Mouse (Mus musculus) embryonic facial prominence, embryonic 10.5 days (tissue): ENCODE measurements around the gene Scgb1b2. TPM values are rescaled to one million over a fixed set of nuclear protein-coding genes. Genes with fewer than 3 reads are reported as not detected.

Experiments used
- DNase-seq: peaks from one replicate; pipeline ENCODE4 v3.0.0-alpha.2; 2017; ENCODE audit warnings: low spot score
- H3K27ac ChIP-seq: fragments of 300-500 bp; sonication (generic); replicated peaks from 2 replicates; pipeline ENCODE4 v1.5.1; 2016; ENCODE audit warnings: mild to moderate bottlenecking
- H3K27me3 ChIP-seq: fragments of 300-500 bp; sonication (generic); replicated peaks from 2 replicates; pipeline ENCODE4 v1.6.1; 2016; ENCODE audit warnings: low read depth, mild to moderate bottlenecking; ENCODE audit not compliant: poor library complexity, severe bottlenecking
- H3K36me3 ChIP-seq: fragments of 300-500 bp; sonication (generic); replicated peaks from 2 replicates; pipeline ENCODE4 v1.6.1; 2016; ENCODE audit warnings: mild to moderate bottlenecking, moderate library complexity
- H3K4me1 ChIP-seq: fragments of 300-500 bp; sonication (generic); 2 replicates; pipeline ENCODE4 v1.6.1; 2016
- H3K4me3 ChIP-seq: fragments of 300-500 bp; sonication (generic); 2 replicates; pipeline ENCODE4 v1.5.1; 2016; ENCODE audit warnings: mild to moderate bottlenecking, moderate library complexity
- H3K9me3 ChIP-seq: fragments of 300-500 bp; sonication (generic); 2 replicates; pipeline ENCODE4 v1.6.1; 2016; ENCODE audit warnings: mild to moderate bottlenecking
- WGBS: fragments of 180-500 bp; shearing (Covaris S2); methylation state at CpG from one replicate; pipeline ENCODE4 v1.1.7; 2016; 5-methylcytosine and 5-hydroxymethylcytosine counted together
- polyA plus RNA-seq: library from polyadenylated mRNA; unstranded; fragments of >200 nt; fragmentation: Nextera tagmentation; extraction: Ambion mirVana; gene quantifications from 2 replicates; pipeline ENCODE4 v1.2.1, GENCODE M21; 2016

Gene Scgb1b2
- not detected in 2 replicates for polyA plus RNA-seq

DNA sequence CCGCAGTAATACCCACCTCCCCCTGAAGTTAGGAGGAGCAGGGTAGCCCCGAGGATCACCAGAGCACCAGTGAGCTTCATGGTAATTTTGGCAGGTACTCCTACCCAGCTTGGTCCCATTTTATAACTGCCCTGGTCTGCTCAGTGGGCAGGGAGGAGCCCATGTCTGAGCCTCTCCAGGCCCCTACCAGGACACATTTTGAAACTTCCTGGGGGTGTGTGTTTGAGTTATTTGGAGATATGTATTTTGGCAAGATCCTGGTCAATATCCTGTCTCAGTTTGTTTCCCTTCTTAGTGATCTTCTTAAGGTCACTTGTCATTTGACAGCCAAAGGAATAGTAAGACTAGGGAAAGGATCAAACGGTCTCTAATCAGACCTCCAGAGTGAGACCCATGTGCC lies at the start of gene Scgb1b2:
Gene Scgb1b2, minus strand, starts transcription at position 101 of the 400 bp plus-strand sequence.
- DNase-seq: no peak
- no peaks in the 10 kb centered on the region for H3K27me3 ChIP-seq
- no peak within 1 kb of the TSS for H3K4me3 ChIP-seq
- H3K9me3 ChIP-seq: peaks cover 40% of the 10 kb centered on the region
- WGBS: 79% methylated on average over 3 of the region's 3 CpGs
- H3K4me1 ChIP-seq: no peaks in the 10 kb centered on the region
- no peaks in the 10 kb centered on the region for H3K36me3 ChIP-seq
- no peak within 1 kb of the TSS for H3K27ac ChIP-seq

DNA sequence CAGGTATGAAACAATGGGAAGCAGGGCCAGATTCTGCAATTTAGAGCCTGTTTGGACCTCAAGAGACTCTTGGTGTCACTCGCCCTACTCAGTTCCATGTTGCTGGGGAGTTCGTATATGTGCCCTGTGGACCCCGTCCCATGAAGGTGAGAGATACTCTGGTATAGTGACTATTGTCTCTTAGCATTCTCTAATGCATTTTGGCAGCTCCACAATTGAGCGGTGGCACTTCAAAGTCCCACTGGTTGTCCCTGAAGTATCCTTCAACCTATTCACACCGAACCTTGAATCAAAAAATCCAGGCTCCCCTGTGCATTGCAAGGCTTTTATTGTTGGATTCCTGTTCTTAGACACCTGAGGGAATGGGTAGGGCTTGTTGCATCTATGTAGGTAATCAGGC lies 1.4 kb downstream of the Scgb1b2 start, which contains the start of gene Scgb2b2:
Gene Scgb2b2, plus strand, starts transcription at position 301 of the 400 bp plus-strand sequence.
- peaks cover 43% of the 10 kb centered on the region for H3K9me3 ChIP-seq

More for the DNA sequence above, 1.4 kb downstream of the Scgb1b2 start, which contains the start of gene Scgb2b2:
- Histone ChIP-seq H3K27ac (no peak within 1 kb of the TSS), H3K4me3 (no peak within 1 kb of the TSS), H3K27me3 (no peaks in the 10 kb centered on the region), H3K36me3 (no peaks in the 10 kb centered on the region), H3K4me1 (no peaks in the 10 kb centered on the region)
- 86% methylated on average over 5 of the region's 5 CpGs for WGBS
- no peak for DNase-seq

Other genes starting within 250 kb of the Scgb1b2 start
- gene Fxyd5, start 249.3 kb downstream of the Scgb1b2 start, polyA plus RNA-seq: 9.1 and 9.5 TPM in 2 replicates
- gene Fxyd7, start 240.4 kb downstream of the Scgb1b2 start, polyA plus RNA-seq: 0.55 and 3.1 TPM in 2 replicates
- gene Fxyd1, start 234.6 kb downstream of the Scgb1b2 start, polyA plus RNA-seq: 9.8 and 12.2 TPM in 2 replicates
- gene Lgi4, start 232.5 kb downstream of the Scgb1b2 start, polyA plus RNA-seq: 2.5 and 2.8 TPM in 2 replicates
- gene Fxyd3, start 215.1 kb downstream of the Scgb1b2 start, polyA plus RNA-seq: 7.5 and 8.8 TPM in 2 replicates
- gene Hpn, start 176.5 kb downstream of the Scgb1b2 start, polyA plus RNA-seq: 4.0 and 4.3 TPM in 2 replicates
- gene Scn1b, start 164.8 kb downstream of the Scgb1b2 start, polyA plus RNA-seq: 1.2 and 1.3 TPM in 2 replicates
- 96.1 and 102 TPM in 2 replicates for gene Gramd1a, start 135.9 kb downstream of the Scgb1b2 start, polyA plus RNA-seq
- not detected in 2 replicates for gene Scgb2b2, start 1.3 kb downstream of the Scgb1b2 start, polyA plus RNA-seq
- not detected in 2 replicates for gene Scgb2b3, start 70.3 kb upstream of the Scgb1b2 start, polyA plus RNA-seq
- not detected in 2 replicates for gene Scgb1b3, start 83.8 kb upstream of the Scgb1b2 start, polyA plus RNA-seq